Mouse (Mus musculus) heart, embryonic 14.5 days (tissue): ENCODE data around the gene Zfp277. TPM values are rescaled to one million over a fixed set of nuclear protein-coding genes. Genes with fewer than 3 reads are reported as not detected.

Source experiments
- ATAC-seq: fragments of 200-750 bp; cut with Nextera tagmentation; 2 replicates; pipeline ENCODE4 v1.8.0; 2017; ENCODE audit warnings: low read depth, moderate TSS enrichment; ENCODE audit not compliant: insufficient number of reproducible peaks, insufficient read depth, low FRiP score
- H3K27ac ChIP-seq, 2 experiments: fragments of 200-500 bp in 1 of 2; fragments of 300-500 bp in 1 of 2; sonication (generic) in 1 of 2; replicated peaks in 1 of 2; 2 replicates each; pipeline ENCODE4 v1.5.1; 2012 to 2014; ENCODE audit warnings: low read depth in 2 of 2, low read length in 2 of 2, control low read depth in 1 of 2, mild to moderate bottlenecking in 1 of 2, mixed read lengths in 1 of 2; ENCODE audit not compliant: control insufficient read depth in 1 of 2, insufficient read depth in 1 of 2
- H3K27me3 ChIP-seq: fragments of 300-500 bp; sonication (generic); 2 replicates; pipeline ENCODE4 v1.6.1; 2014; ENCODE audit warnings: mild to moderate bottlenecking, low read length, control low read depth; ENCODE audit not compliant: control insufficient read depth, insufficient read depth
- H3K36me3 ChIP-seq: fragments of 300-500 bp; sonication (generic); 2 replicates; pipeline ENCODE4 v1.6.1; 2014; ENCODE audit warnings: mild to moderate bottlenecking, control low read depth, low read length, mixed read lengths; ENCODE audit not compliant: control insufficient read depth, insufficient read depth
- H3K4me1 ChIP-seq, 2 experiments: fragments of 200-500 bp in 1 of 2; fragments of 300-500 bp in 1 of 2; sonication (generic) in 1 of 2; 2 replicates each; pipeline ENCODE4 v1.6.1; 2012 to 2014; ENCODE audit warnings: low read length in 2 of 2, control low read depth in 1 of 2, mixed read lengths in 1 of 2; ENCODE audit not compliant: control insufficient read depth in 2 of 2, insufficient read depth in 2 of 2
- H3K4me2 ChIP-seq: fragments of 300-500 bp; sonication (generic); 2 replicates; pipeline ENCODE4 v1.6.1; 2014; ENCODE audit warnings: mild to moderate bottlenecking, low read length
- H3K4me3 ChIP-seq, 2 experiments: fragments of 200-500 bp in 1 of 2; fragments of 300-500 bp in 1 of 2; sonication (generic) in 1 of 2; 2 replicates each; pipeline ENCODE4 v1.5.1; 2012 to 2014; ENCODE audit warnings: low read length in 2 of 2, mild to moderate bottlenecking in 2 of 2, control low read depth in 1 of 2, low read depth in 1 of 2, moderate library complexity in 1 of 2; ENCODE audit not compliant: control insufficient read depth in 1 of 2, insufficient read depth in 1 of 2
- H3K9ac ChIP-seq: fragments of 300-500 bp; sonication (generic); 2 replicates; pipeline ENCODE4 v1.6.1; 2014; ENCODE audit warnings: mild to moderate bottlenecking, low read length
- H3K9me3 ChIP-seq: fragments of 300-500 bp; sonication (generic); 2 replicates; pipeline ENCODE4 v1.6.1; 2016; ENCODE audit warnings: low read length, control low read depth; ENCODE audit not compliant: control insufficient read depth
- WGBS: fragments of 180-500 bp; shearing (Covaris S2); extraction: QIAGEN DNeasy Blood & Tissue Kit; methylation state at CpG from one replicate; pipeline ENCODE4 v1.1.7; 2014; 5-methylcytosine and 5-hydroxymethylcytosine counted together
- polyA plus RNA-seq: library from polyadenylated mRNA; unstranded; fragments of >200 nt; fragmentation: Nextera tagmentation; extraction: Ambion mirVana; gene quantifications from 2 replicates; pipeline ENCODE4 v1.2.1, GENCODE M21; 2014

Gene Zfp277
- polyA plus RNA-seq, 1 experiment from 2014 or later = 37.5 TPM

GRCm38 (mm10) chr12:40458977-40459376 is 13.3 kb upstream of the Zfp277 start:
- Histone ChIP-seq H3K27ac (peak overlapping the region in 1 of 2 experiments; percentile 73; a peak in 1 of 4 replicates), H3K4me3 (no peak overlapping the region), H3K9ac (no peak overlapping the region), H3K4me1 (peaks cover 0 to 3% of the 10 kb centered on the region in 2 experiments; a peak in 1 of 4 replicates), H3K9me3 (no peaks in the 10 kb centered on the region), H3K4me2 (no peak overlapping the region), H3K36me3 (no peaks in the 10 kb centered on the region), H3K27me3 (no peaks in the 10 kb centered on the region)
- 55% methylated on average over 3 of the region's 3 CpGs for WGBS
- peak; percentile 26; the same call in 1 of the 2 replicates for ATAC-seq

GRCm38 (mm10) chr12:40456517-40456916 is 10.8 kb upstream of the Zfp277 start:
- Histone ChIP-seq H3K4me1 (no peaks in the 10 kb centered on the region; a peak in 1 of 4 replicates), H3K9me3 (no peaks in the 10 kb centered on the region), H3K27ac (no peak overlapping the region), H3K4me2 (no peak overlapping the region), H3K36me3 (no peaks in the 10 kb centered on the region), H3K9ac (no peak overlapping the region), H3K27me3 (no peaks in the 10 kb centered on the region), H3K4me3 (no peak overlapping the region)
- ATAC-seq = no peak
- WGBS = 79% methylated on average over 2 of the region's 2 CpGs

- Histone ChIP-seq H3K36me3 (no peaks in the 10 kb centered on the region), H3K4me1 (peaks cover 7 to 15% of the 10 kb centered on the region in 2 experiments), H3K27ac (no peak overlapping the region), H3K27me3 (no peaks in the 10 kb centered on the region), H3K9ac (no peak overlapping the region), H3K4me3 (no peak overlapping the region), H3K4me2 (no peak overlapping the region), H3K9me3 (no peaks in the 10 kb centered on the region)
- WGBS = 84% methylated on average over 9 of the region's 9 CpGs
- no peak for ATAC-seq
These were observed 3.6 kb upstream of the Zfp277 start for GRCm38 (mm10) chr12:40449119-40449795.

GRCm38 (mm10) chr12:40447561-40448355 is 2.1 kb upstream of the Zfp277 start:
- Histone ChIP-seq H3K9ac (peak overlapping the region; percentile 87), H3K36me3 (no peaks in the 10 kb centered on the region), H3K4me1 (peaks cover 7 to 15% of the 10 kb centered on the region in 2 experiments), H3K27ac (0 out of 4 replicates have a peak overlapping the region, but pooled peaks of 1 of the 2 experiments have one; percentile 83), H3K4me2 (peak overlapping the region; percentile 96), H3K4me3 (peak overlapping the region; percentile 67 to 84; a peak in 3 of 4 replicates), H3K9me3 (no peaks in the 10 kb centered on the region), H3K27me3 (no peaks in the 10 kb centered on the region)
- WGBS = 14% methylated on average over 10 of the region's 10 CpGs
- ATAC-seq = no peak

GRCm38 (mm10) chr12:40446450-40447381 is 1.0 kb upstream of the Zfp277 start:
- Histone ChIP-seq H3K4me1 (peaks cover 9 to 22% of the 10 kb centered on the region in 2 experiments), H3K4me3 (peak overlapping the region; percentile 67 to 84), H3K9ac (peak overlapping the region; percentile 87), H3K27me3 (no peaks in the 10 kb centered on the region), H3K9me3 (no peaks in the 10 kb centered on the region), H3K4me2 (peak overlapping the region; percentile 96), H3K36me3 (no peaks in the 10 kb centered on the region), H3K27ac (peak overlapping the region; percentile 38 to 83)
- WGBS = under 1% methylated on average over 44 of the region's 44 CpGs
- peak; percentile 0; the same call in 1 of the 2 replicates for ATAC-seq

GRCm38 (mm10) chr12:40445206-40445605 is 496 bp downstream of the Zfp277 start:
- no peak for ATAC-seq

GRCm38 (mm10) chr12:40438049-40438448 is 7.7 kb downstream of the Zfp277 start:
- H3K27me3 ChIP-seq = no peaks in the 10 kb centered on the region
- H3K4me1 ChIP-seq = peaks cover 11 to 40% of the 10 kb centered on the region in 2 experiments
- WGBS = 30% methylated on average over 2 of the region's 2 CpGs
- no peak overlapping the region for H3K9ac ChIP-seq
- no peak overlapping the region for H3K4me2 ChIP-seq
- no peaks in the 10 kb centered on the region for H3K36me3 ChIP-seq
- no peak for ATAC-seq
- no peak overlapping the region for H3K27ac ChIP-seq
- no peaks in the 10 kb centered on the region for H3K9me3 ChIP-seq
- H3K4me3 ChIP-seq = no peak overlapping the region

More at GRCm38 (mm10) chr12:40445206-40445605, 496 bp downstream of the Zfp277 start:
- Histone ChIP-seq H3K9me3 (no peaks in the 10 kb centered on the region), H3K4me3 (peak overlapping the region; percentile 80 to 84), H3K36me3 (no peaks in the 10 kb centered on the region), H3K4me2 (peak overlapping the region; percentile 96), H3K4me1 (peaks cover 12 to 36% of the 10 kb centered on the region in 2 experiments), H3K27ac (peak overlapping the region; percentile 18 to 55; a peak in 3 of 4 replicates), H3K9ac (peak overlapping the region; percentile 79), H3K27me3 (no peaks in the 10 kb centered on the region)
- WGBS = under 1% methylated on average over 16 of the region's 16 CpGs
